Mouse (Mus musculus): Measurements from ENCODE around the gene Cpeb1.

Cpeb1 gene

GRCm38 (mm10) chr7:81327661-81328060 lies 127.6 kb downstream of the Cpeb1 start:
- no peak for DNase-seq (ENCODE audit: low spot score)

GRCm38 (mm10) chr7:81326859-81327258 lies 128.4 kb downstream of the Cpeb1 start:
- no peak for DNase-seq (ENCODE audit: low spot score)

GRCm38 (mm10) chr7:81326043-81326442 lies 129.2 kb downstream of the Cpeb1 start:
- no peak for DNase-seq (ENCODE audit: low spot score)

GRCm38 (mm10) chr7:81321776-81322175 lies 133.5 kb downstream of the Cpeb1 start:
- DNase-seq (ENCODE audit: low spot score): no peak

GRCm38 (mm10) chr7:81319749-81320148 lies 135.5 kb downstream of the Cpeb1 start:
- DNase-seq (ENCODE audit: low spot score): no peak

- DNase-seq (ENCODE audit: low spot score): no peak
Observed at GRCm38 (mm10) chr7:81315583-81315982, 139.7 kb downstream of the Cpeb1 start.

- no peak for DNase-seq (ENCODE audit: low spot score)
Observed at GRCm38 (mm10) chr7:81311581-81311980, 143.7 kb downstream of the Cpeb1 start.

GRCm38 (mm10) chr7:81311130-81311529 lies 144.1 kb downstream of the Cpeb1 start:
- DNase-seq (ENCODE audit: low spot score): no peak

GRCm38 (mm10) chr7:81309247-81309646 lies 146.0 kb downstream of the Cpeb1 start:
- DNase-seq (ENCODE audit: low spot score): no peak

GRCm38 (mm10) chr7:81307735-81308134 lies 147.5 kb downstream of the Cpeb1 start:
- peak; percentile 68 for DNase-seq (ENCODE audit: low spot score)

- peak; percentile 43 for DNase-seq (ENCODE audit: low spot score)
Observed at GRCm38 (mm10) chr7:81304675-81305074, 150.6 kb downstream of the Cpeb1 start.

GRCm38 (mm10) chr7:81304100-81304499 lies 151.2 kb downstream of the Cpeb1 start:
- no peak for DNase-seq (ENCODE audit: low spot score)

- DNase-seq (ENCODE audit: low spot score): no peak
Observed at GRCm38 (mm10) chr7:81303682-81304081, 151.6 kb downstream of the Cpeb1 start.

GRCm38 (mm10) chr7:81301323-81301722 lies 153.9 kb downstream of the Cpeb1 start:
- no peak for DNase-seq (ENCODE audit: low spot score)

GRCm38 (mm10) chr7:81298206-81298605 lies 157.1 kb downstream of the Cpeb1 start:
- no peak for DNase-seq (ENCODE audit: low spot score)

Data from layer of hippocampus, adult 11-12 months (tissue).